Mouse (Mus musculus) thymus, postnatal 4 days (tissue): ENCODE measurements at regions not wholly inside any gene's neighbourhood (a gene's known extent, or its start where the extent isn't known, plus 50 kb on each side); places are given as distances from the start of the nearest gene placed in this dataset.

ENCODE experiments used
- DNase-seq: peaks from one replicate; pipeline ENCODE4 v3.0.0; 2021

DNA sequence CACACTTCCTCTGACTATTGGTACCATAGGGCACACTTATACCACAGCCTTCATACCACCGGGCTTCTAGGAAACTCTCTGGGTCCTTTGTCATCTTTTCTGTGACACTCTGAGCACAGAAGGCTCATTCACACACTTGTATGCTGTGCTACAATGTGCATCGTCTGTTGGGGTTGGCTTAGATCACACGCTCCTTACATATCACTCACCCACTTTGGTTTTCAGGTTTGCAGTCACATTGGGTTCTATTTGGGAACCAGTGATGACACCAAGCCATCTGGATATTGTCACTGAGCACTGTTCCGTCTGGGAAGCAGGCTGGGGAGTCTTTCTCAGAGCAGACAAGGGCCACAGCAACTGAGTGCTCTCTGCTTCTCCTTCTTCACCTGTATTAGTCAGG is 74.1 kb upstream of the Vldlr start:
- no peak for DNase-seq

- DNase-seq, result no peak
Measured at GRCm38 (mm10) chr19:27147404-27147803, 68.9 kb upstream of the Vldlr start.

- no peak for DNase-seq
Measured at GRCm38 (mm10) chr19:27148330-27148729, 68.0 kb upstream of the Vldlr start.

DNA sequence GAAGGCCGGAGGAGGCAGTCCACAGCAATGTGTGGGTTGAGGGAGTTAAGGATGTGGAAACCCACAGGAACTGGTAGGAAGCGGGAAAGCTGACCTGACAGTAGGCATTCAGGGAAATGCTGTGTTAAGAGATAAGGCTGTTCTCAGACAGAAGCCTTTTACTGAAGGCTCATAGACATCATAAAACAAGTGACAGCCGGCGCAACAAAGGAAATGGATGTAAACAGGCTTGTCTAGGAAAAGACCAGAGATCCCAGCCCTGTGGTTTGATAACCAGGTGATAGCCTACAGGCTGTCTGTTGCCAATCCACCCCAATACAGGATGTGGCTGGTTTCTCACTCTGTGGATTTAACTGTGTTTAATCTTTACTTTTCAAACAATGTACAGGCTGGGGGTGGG is 66.7 kb upstream of the Vldlr start:
- DNase-seq, result peak; percentile 16

GRCm38 (mm10) chr19:27161933-27162332 is 54.4 kb upstream of the Vldlr start:
- DNase-seq, result no peak
